Mouse (Mus musculus) liver, postnatal 0 days (tissue): ENCODE data around the gene Krtap4-13.

ENCODE experiments used
- CTCF ChIP-seq: sonication (generic); IDR thresholded peaks from 2 replicates; pipeline ENCODE4 v1.5.1; 2016; ENCODE audit warnings: antibody characterized with exemption, low read depth
- EP300 ChIP-seq: IDR thresholded peaks from 2 replicates; pipeline ENCODE4 v1.6.1; 2016; ENCODE audit warnings: antibody characterized with exemption, low read depth, mild to moderate bottlenecking

DNA sequence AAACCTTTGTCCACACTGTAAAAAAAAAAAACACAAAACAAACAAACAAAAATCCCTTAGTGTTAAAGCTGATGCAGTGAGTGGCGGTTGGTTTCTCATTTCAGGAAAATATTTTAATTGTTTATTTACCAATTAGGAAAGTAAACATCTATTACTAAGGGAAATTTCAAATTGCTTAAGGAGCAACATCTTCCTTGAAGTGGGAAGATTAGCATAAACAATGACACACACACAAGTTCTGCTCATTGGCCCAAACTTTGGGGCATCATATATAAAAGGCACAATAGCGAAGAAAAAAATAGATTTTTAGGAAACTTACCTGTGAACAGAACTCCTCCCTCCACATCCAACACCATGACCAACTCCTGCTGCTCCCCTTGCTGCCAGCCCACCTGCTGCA is 47.9 kb upstream of the Krtap4-13 start, which contains the start of gene Gm11568:
- TF ChIP-seq CTCF, result no peak
- TF ChIP-seq EP300, result no peak
